Mouse (Mus musculus): ENCODE results near the gene Skint10.
A peak's percentile ranks its signal among the peaks of the same experiment; 100 is the strongest.

Skint10 gene

GRCm38 (mm10) chr4:112774766-112775165 lies at the start of gene Skint10:
Gene Skint10 (minus strand): TSS chr4:112774866.
- DNase-seq: peak; percentile 0

- peak; percentile 1 for DNase-seq
Observed at GRCm38 (mm10) chr4:112790646-112791045, 16.0 kb upstream of the Skint10 start.
